Mouse (Mus musculus): ENCODE data around the gene Traf3. TPM values are rescaled to one million over a fixed set of nuclear protein-coding genes. Genes with fewer than 3 reads are reported as not detected.

Gene Traf3
- total and polyA plus RNA-seq, 3 experiments: 11.8 to 13.9 (median 12.4) TPM

DNA sequence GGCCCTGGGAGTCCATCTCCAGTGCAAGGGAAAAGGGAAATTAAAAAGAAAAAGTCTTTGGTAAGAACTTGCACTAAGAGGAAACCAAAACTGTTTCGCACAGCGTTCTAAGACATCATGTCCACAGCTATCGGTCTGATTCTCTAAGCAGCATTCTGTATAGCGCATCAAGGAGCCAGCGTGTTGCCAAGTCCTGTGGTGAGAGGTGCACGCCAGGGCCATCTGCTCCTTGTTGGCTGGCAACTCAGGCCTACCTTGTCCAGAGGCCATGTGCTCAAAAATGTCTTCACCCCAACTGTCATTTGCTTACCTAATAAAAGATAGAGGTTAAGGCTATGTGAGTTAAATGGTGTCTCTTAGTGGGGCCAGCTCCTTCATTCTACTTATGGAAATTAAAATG, 75.7 kb downstream of the Traf3 start:
- H3K9ac ChIP-seq (ENCODE audit: low read depth, low read length): no peak overlapping the region
- WGBS: 94% methylated on average over 6 of the region's 6 CpGs
- H3K79me2 ChIP-seq (replicated peaks; ENCODE audit: control insufficient read depth, insufficient read depth, low read length): no peaks in the 10 kb centered on the region
- DNase-seq: no peak
- intact Hi-C loops (cut with DNase I): no loop called here
- no peaks in the 10 kb centered on the region for H3K36me3 ChIP-seq (ENCODE audit: control insufficient read depth, insufficient read depth, low read length)
- no peak overlapping the region for H3K27ac ChIP-seq
- no peaks in the 10 kb centered on the region for H3K4me1 ChIP-seq (ENCODE audit: control insufficient read depth, insufficient read depth, low read length)
- TF ChIP-seq CTCF (IDR thresholded peaks at IDR 0.05): no peak
- no peak for TF ChIP-seq EP300 (IDR thresholded peaks at IDR 0.05; ENCODE audit: insufficient read depth, low read depth, low read length)
- no peak overlapping the region for H3K4me3 ChIP-seq
- H3K27me3 ChIP-seq (ENCODE audit: control insufficient read depth, insufficient read depth, low read length): no peaks in the 10 kb centered on the region

DNA sequence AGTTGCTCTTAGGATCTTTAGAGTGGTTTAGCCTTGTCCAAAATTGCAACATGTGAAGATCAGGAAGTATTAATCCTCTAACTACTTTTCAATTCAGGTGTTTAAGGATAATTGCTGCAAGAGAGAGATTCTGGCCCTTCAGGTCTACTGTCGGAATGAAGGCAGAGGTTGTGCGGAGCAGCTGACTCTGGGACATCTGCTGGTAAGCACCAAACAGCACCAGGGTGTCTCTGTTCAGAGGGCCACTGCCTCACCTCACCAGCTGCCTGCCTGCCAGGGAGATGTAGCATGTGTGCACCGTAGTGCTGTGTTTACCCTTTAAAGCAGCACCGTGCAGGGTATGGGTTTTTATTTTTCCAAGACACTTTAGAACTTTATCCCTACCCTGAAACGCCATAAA, 76.2 kb downstream of the Traf3 start:
- Histone ChIP-seq H3K27me3 (ENCODE audit: control insufficient read depth, insufficient read depth, low read length) (no peaks in the 10 kb centered on the region), H3K79me2 (replicated peaks; ENCODE audit: control insufficient read depth, insufficient read depth, low read length) (no peaks in the 10 kb centered on the region), H3K9ac (ENCODE audit: low read depth, low read length) (no peak overlapping the region), H3K4me3 (no peak overlapping the region), H3K36me3 (ENCODE audit: control insufficient read depth, insufficient read depth, low read length) (no peaks in the 10 kb centered on the region), H3K4me1 (ENCODE audit: control insufficient read depth, insufficient read depth, low read length) (no peaks in the 10 kb centered on the region), H3K27ac (no peak overlapping the region)
- intact Hi-C loops (cut with DNase I): no loop called here
- TF ChIP-seq CTCF (IDR thresholded peaks at IDR 0.05) (no peak), EP300 (IDR thresholded peaks at IDR 0.05; ENCODE audit: insufficient read depth, low read depth, low read length) (no peak), POLR2A (IDR thresholded peaks at IDR 0.05; ENCODE audit: insufficient read depth, low read depth, low read length) (no peak)
- 97% methylated on average over 5 of the region's 5 CpGs for WGBS
- DNase-seq: no peak

DNA sequence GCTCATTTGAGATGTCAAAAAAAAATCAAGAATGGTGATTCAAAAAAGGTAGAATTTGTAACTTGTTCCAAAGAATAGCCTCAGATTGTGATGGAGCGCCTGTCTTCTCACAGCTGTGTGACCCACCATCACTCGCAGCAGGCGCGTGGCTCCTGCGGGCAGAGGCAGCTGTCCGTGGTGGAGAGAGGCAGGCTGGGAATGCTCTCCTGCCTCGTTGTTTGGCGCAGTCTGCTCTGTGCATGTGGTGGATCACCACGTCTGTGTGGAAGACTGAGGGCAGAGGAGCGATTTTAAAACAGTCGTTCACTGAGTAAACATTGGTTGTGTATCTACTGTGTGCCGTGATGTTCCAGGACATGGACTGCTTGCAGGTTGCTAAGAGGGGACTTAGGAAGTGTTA, 77.6 kb downstream of the Traf3 start:
- intact Hi-C loops (cut with DNase I): no loop called here
- Histone ChIP-seq H3K36me3 (ENCODE audit: control insufficient read depth, insufficient read depth, low read length) (no peaks in the 10 kb centered on the region), H3K27ac (no peak overlapping the region), H3K4me3 (no peak overlapping the region), H3K4me1 (ENCODE audit: control insufficient read depth, insufficient read depth, low read length) (no peaks in the 10 kb centered on the region), H3K27me3 (ENCODE audit: control insufficient read depth, insufficient read depth, low read length) (no peaks in the 10 kb centered on the region), H3K79me2 (replicated peaks; ENCODE audit: control insufficient read depth, insufficient read depth, low read length) (no peaks in the 10 kb centered on the region), H3K9ac (ENCODE audit: low read depth, low read length) (no peak overlapping the region)
- DNase-seq: no peak
- no peak for TF ChIP-seq POLR2A (IDR thresholded peaks at IDR 0.05; ENCODE audit: insufficient read depth, low read depth, low read length)
- TF ChIP-seq CTCF (IDR thresholded peaks at IDR 0.05): no peak
- TF ChIP-seq EP300 (IDR thresholded peaks at IDR 0.05; ENCODE audit: insufficient read depth, low read depth, low read length): no peak
- 92% methylated on average over 12 of the region's 12 CpGs for WGBS

DNA sequence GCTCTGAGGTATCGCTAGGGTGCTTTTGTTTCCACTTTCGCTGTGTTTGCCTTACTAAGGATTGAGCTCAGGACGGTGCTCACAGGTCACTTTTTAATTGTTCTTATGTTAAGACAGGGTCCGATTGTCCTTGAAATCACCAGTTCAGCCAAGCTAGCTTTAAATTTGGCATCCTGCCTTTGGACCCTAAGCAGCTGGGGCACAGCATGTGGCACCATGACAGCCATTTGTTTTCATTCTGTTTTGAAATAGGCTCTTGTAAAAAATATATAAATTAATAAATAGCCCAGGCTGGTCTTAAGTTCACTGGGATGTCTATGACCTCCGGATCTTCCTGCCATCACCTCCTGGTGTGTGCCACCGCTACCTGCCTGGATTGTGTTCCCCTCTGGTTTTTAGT, 78.9 kb downstream of the Traf3 start:
- no peak overlapping the region for H3K4me3 ChIP-seq
- H3K36me3 ChIP-seq (ENCODE audit: control insufficient read depth, insufficient read depth, low read length): no peaks in the 10 kb centered on the region
- WGBS: 91% methylated on average over 6 of the region's 6 CpGs
- DNase-seq: no peak
- intact Hi-C loops (cut with DNase I): no loop called here
- H3K27me3 ChIP-seq (ENCODE audit: control insufficient read depth, insufficient read depth, low read length): no peaks in the 10 kb centered on the region
- no peaks in the 10 kb centered on the region for H3K4me1 ChIP-seq (ENCODE audit: control insufficient read depth, insufficient read depth, low read length)
- H3K9ac ChIP-seq (ENCODE audit: low read depth, low read length): no peak overlapping the region
- no peaks in the 10 kb centered on the region for H3K79me2 ChIP-seq (replicated peaks; ENCODE audit: control insufficient read depth, insufficient read depth, low read length)
- no peak overlapping the region for H3K27ac ChIP-seq
- TF ChIP-seq POLR2A (IDR thresholded peaks at IDR 0.05; ENCODE audit: insufficient read depth, low read depth, low read length): no peak
- TF ChIP-seq EP300 (IDR thresholded peaks at IDR 0.05; ENCODE audit: insufficient read depth, low read depth, low read length): no peak
- no peak for TF ChIP-seq CTCF (IDR thresholded peaks at IDR 0.05)

DNA sequence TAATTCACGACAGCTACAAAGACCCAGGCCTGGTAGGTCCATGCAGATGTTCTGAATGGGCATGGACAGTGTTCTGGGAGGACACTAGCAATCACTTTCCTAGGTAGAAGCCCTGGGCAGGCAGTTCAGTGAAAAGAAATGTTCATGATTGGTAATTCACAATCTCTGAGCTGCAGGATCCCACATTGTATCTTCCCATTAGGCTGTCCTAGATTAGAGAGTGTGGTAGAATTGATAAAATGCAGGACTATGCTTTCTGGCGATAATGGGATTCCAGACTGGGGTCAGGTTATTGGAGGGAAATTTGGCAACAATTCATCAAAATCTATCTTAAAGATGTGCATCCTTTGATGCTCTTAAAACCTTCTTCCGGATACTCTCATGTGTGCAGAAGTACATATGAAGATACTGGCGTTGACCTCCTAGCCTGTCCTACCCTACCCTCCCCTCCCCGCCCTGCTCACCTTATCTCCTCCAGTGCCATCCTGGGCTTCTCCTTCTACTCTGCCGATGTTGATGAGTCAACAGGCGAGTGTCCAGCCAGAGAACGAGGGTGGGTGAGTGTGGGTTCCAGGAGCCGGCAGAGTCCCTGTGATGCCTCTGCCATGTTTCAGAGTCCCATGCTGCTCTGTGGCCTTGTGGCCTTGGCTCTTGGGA, 80.8 kb downstream of the Traf3 start:
- Histone ChIP-seq H3K9ac (ENCODE audit: low read depth, low read length) (no peak overlapping the region), H3K27me3 (ENCODE audit: control insufficient read depth, insufficient read depth, low read length) (no peaks in the 10 kb centered on the region), H3K36me3 (ENCODE audit: control insufficient read depth, insufficient read depth, low read length) (no peaks in the 10 kb centered on the region), H3K4me3 (no peak overlapping the region), H3K79me2 (replicated peaks; ENCODE audit: control insufficient read depth, insufficient read depth, low read length) (no peaks in the 10 kb centered on the region), H3K27ac (no peak overlapping the region), H3K4me1 (ENCODE audit: control insufficient read depth, insufficient read depth, low read length) (no peaks in the 10 kb centered on the region)
- DNase-seq: no peak
- 81% methylated on average over 9 of the region's 9 CpGs for WGBS
- intact Hi-C loops (cut with DNase I): no loop called here
- TF ChIP-seq EP300 (IDR thresholded peaks at IDR 0.05; ENCODE audit: insufficient read depth, low read depth, low read length) (no peak), CTCF (IDR thresholded peaks at IDR 0.05) (no peak)

DNA sequence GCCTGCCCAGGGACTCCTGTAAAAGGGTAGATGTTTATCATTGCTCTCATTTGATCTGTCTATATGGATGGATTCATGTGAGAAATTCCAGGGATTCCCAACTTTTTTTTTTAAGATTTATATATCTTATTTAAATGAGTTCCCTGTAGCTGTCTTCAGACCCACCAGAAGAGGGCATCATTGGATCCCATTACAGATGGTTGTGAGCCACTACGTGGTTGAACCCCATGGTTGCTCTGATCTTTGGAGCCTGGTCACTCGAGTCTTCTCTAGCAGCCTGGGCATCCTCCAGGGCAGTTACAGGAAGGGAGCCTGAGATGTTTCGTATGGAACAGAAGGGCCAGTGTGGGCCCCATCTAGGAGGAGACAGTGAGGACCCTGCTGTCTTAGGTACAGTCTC, 82.9 kb downstream of the Traf3 start:
- 60% methylated on average over 3 of the region's 3 CpGs for WGBS
- no peak for DNase-seq
- Histone ChIP-seq H3K9ac (ENCODE audit: low read depth, low read length) (no peak overlapping the region), H3K36me3 (ENCODE audit: control insufficient read depth, insufficient read depth, low read length) (no peaks in the 10 kb centered on the region), H3K27me3 (ENCODE audit: control insufficient read depth, insufficient read depth, low read length) (no peaks in the 10 kb centered on the region), H3K79me2 (replicated peaks; ENCODE audit: control insufficient read depth, insufficient read depth, low read length) (no peaks in the 10 kb centered on the region), H3K4me3 (no peak overlapping the region), H3K4me1 (ENCODE audit: control insufficient read depth, insufficient read depth, low read length) (no peaks in the 10 kb centered on the region), H3K27ac (no peak overlapping the region)
- TF ChIP-seq EP300 (IDR thresholded peaks at IDR 0.05; ENCODE audit: insufficient read depth, low read depth, low read length) (no peak), POLR2A (IDR thresholded peaks at IDR 0.05; ENCODE audit: insufficient read depth, low read depth, low read length) (no peak), CTCF (IDR thresholded peaks at IDR 0.05) (peak; percentile 32; the same call in 1 of the 2 replicates)
- intact Hi-C loops (cut with DNase I): no loop called here
